Mouse (Mus musculus): ENCODE measurements around the gene Zswim5. TPM values are rescaled to one million over a fixed set of nuclear protein-coding genes. Genes with fewer than 3 reads are reported as not detected.

Gene Zswim5
- polyA plus RNA-seq (2014; fragmentation: Illumina TruSeq; extraction: RNeasy Lipid Tissue Mini Kit (QIAGEN cat#74804); ENCODE audit: low read depth, low replicate concordance): 3.1 TPM

GRCm38 (mm10) chr4:116876995-116877728, at the start of gene Zswim5:
TSS of gene Zswim5 (plus strand) at chr4:116877376.

DNA sequence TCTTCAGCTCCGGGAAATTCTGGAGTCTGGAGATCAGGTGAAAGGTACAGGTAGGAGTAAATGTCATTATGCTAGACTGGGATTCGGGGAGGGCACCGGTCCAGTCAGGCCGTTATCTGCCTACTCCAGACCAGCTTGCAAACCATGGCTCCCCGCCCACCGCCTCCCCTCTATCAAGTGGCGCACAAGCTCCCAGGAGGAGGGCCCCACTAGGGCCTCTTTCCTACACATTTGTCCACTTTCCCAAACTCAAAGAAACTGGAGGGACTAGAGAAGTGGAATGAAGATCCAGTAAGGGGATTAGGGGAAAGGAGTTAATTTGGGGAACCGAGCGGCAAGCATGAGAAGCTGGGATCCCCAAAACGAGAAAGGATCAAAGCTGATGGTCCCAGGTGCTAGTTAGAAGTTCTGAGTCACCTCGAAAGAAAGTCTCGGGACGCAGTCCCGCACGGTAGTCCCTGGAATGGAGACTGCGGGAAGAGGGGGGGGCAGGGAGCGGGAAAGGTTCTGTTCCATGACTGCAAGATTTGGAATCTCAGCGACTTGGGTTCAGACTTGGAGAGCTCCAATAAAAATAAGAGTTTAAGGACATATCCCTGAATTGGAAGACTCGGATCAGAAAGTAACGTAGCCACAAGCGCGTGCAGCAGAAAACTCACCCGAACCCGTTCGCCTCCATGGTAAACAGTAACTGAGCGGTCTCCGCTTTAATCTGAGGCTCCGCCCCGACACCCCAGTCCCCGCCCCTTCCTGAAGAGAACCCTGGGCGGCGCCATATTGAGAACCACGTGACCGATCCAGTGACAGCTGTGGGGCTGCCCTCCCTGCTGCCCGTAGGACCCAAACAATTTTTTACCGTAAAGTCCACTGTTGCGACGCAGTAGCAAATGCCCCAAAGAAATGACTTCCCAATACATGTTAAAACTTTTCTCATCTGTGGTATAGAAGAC, 116.8 kb downstream of the Zswim5 start, which contains the start of gene Urod:
TSS of gene Urod (minus strand) at position 742 of the 950 bp plus-strand sequence.

GRCm38 (mm10) chr4:116995131-116995797, 118.1 kb downstream of the Zswim5 start, which contains the start of gene Hectd3:
TSS of gene Hectd3 (plus strand) at chr4:116995317.

DNA sequence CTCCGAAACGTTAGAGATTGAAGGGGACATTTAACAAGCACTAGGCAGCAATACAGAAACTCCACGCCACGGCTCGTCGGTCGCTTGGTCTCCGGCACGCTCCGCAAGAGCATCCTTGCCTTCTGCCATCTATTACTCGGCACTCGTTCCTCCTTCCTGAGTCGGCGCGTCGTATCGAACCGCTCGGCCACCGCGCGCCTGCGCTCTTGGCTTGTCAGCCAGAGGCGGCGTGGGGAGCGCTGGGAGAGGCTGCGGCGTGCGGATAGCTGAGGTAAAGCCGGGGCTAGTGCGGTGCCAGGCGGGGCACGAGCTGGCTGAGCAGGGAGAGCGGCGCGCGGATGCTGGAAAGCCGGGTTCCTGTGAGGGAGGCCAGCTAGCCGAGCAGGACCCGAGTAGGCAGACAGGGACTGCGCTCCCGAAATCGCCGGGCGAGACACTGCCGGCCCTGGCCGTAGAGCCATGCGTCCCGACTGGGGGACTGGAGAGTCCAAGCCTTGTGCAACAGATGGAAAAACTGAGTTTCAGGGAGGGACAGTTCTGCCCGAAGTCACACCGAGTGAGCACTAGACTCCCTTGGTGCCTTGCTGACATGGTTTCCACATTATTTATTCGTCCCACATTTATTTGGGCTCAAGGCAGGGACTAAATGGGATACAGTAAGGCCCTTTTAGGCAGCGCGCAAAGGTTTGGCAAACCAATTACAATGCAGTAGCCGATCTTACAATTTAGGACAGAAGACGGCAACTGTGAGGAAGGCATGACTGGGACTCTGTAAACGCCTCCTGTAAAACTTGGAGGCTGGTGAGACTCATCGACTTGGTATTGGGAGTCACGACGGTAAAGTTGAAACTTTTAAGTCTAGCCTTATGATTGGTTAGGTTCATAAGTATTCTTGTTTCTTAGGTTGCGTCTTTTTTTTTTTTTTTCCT, 142.3 kb downstream of the Zswim5 start, which contains the start of gene Eif2b3:
TSS of gene Eif2b3 (plus strand) at position 197 of the 929 bp plus-strand sequence.

Other genes with a start within 250 kb of the Zswim5 start
- 69.5 TPM for gene Nasp, start 249.4 kb upstream of the Zswim5 start, polyA plus RNA-seq (2014; fragmentation: Illumina TruSeq; extraction: RNeasy Lipid Tissue Mini Kit (QIAGEN cat#74804); ENCODE audit: low read depth, low replicate concordance)
- 960 TPM for gene Akr1a1, start 225.7 kb upstream of the Zswim5 start, polyA plus RNA-seq (2014; fragmentation: Illumina TruSeq; extraction: RNeasy Lipid Tissue Mini Kit (QIAGEN cat#74804); ENCODE audit: low read depth, low replicate concordance)
- 4,921 TPM for gene Prdx1, start 191.8 kb upstream of the Zswim5 start, polyA plus RNA-seq (2014; fragmentation: Illumina TruSeq; extraction: RNeasy Lipid Tissue Mini Kit (QIAGEN cat#74804); ENCODE audit: low read depth, low replicate concordance)
- gene Mmachc, start 169.0 kb upstream of the Zswim5 start, polyA plus RNA-seq (2014; fragmentation: Illumina TruSeq; extraction: RNeasy Lipid Tissue Mini Kit (QIAGEN cat#74804); ENCODE audit: low read depth, low replicate concordance): 57.8 TPM
- gene Ccdc163, start 168.9 kb upstream of the Zswim5 start, polyA plus RNA-seq (2014; fragmentation: Illumina TruSeq; extraction: RNeasy Lipid Tissue Mini Kit (QIAGEN cat#74804); ENCODE audit: low read depth, low replicate concordance): 16.2 TPM
- 2.0 TPM for gene Tesk2, start 156.4 kb upstream of the Zswim5 start, polyA plus RNA-seq (2014; fragmentation: Illumina TruSeq; extraction: RNeasy Lipid Tissue Mini Kit (QIAGEN cat#74804); ENCODE audit: low read depth, low replicate concordance)
- gene Toe1, start 69.7 kb upstream of the Zswim5 start, polyA plus RNA-seq (2014; fragmentation: Illumina TruSeq; extraction: RNeasy Lipid Tissue Mini Kit (QIAGEN cat#74804); ENCODE audit: low read depth, low replicate concordance): 5.2 TPM
- gene Mutyh, start 69.7 kb upstream of the Zswim5 start, polyA plus RNA-seq (2014; fragmentation: Illumina TruSeq; extraction: RNeasy Lipid Tissue Mini Kit (QIAGEN cat#74804); ENCODE audit: low read depth, low replicate concordance): not detected
- not detected for gene Hpdl, start 55.7 kb upstream of the Zswim5 start, polyA plus RNA-seq (2014; fragmentation: Illumina TruSeq; extraction: RNeasy Lipid Tissue Mini Kit (QIAGEN cat#74804); ENCODE audit: low read depth, low replicate concordance)
- 14.3 TPM for gene Urod, start 117.0 kb downstream of the Zswim5 start, polyA plus RNA-seq (2014; fragmentation: Illumina TruSeq; extraction: RNeasy Lipid Tissue Mini Kit (QIAGEN cat#74804); ENCODE audit: low read depth, low replicate concordance)
- gene Hectd3, start 117.9 kb downstream of the Zswim5 start, polyA plus RNA-seq (2014; fragmentation: Illumina TruSeq; extraction: RNeasy Lipid Tissue Mini Kit (QIAGEN cat#74804); ENCODE audit: low read depth, low replicate concordance): 5.8 TPM
- 37.5 TPM for gene Eif2b3, start 142.0 kb downstream of the Zswim5 start, polyA plus RNA-seq (2014; fragmentation: Illumina TruSeq; extraction: RNeasy Lipid Tissue Mini Kit (QIAGEN cat#74804); ENCODE audit: low read depth, low replicate concordance)
- 0.17 TPM for gene Ptch2, start 218.7 kb downstream of the Zswim5 start, polyA plus RNA-seq (2014; fragmentation: Illumina TruSeq; extraction: RNeasy Lipid Tissue Mini Kit (QIAGEN cat#74804); ENCODE audit: low read depth, low replicate concordance)
- 1.2 TPM for gene Btbd19, start 248.3 kb downstream of the Zswim5 start, polyA plus RNA-seq (2014; fragmentation: Illumina TruSeq; extraction: RNeasy Lipid Tissue Mini Kit (QIAGEN cat#74804); ENCODE audit: low read depth, low replicate concordance)
- not detected for gene Tctex1d4, start 249.4 kb downstream of the Zswim5 start, polyA plus RNA-seq (2014; fragmentation: Illumina TruSeq; extraction: RNeasy Lipid Tissue Mini Kit (QIAGEN cat#74804); ENCODE audit: low read depth, low replicate concordance)